ENCODE assay signal across 12 mouse cellular contexts in genomic region chr6:47279183-47279582, GRCm38 (mm10).
DNase-seq lines count a peak whose midpoint lies in the region; ATAC-seq and TF ChIP-seq lines count a peak whose summit lies in the region.
"Had no signal": no experiment of that assay in that cellular context is flagged by ENCODE, and none has a peak within 500 bp of the region (broad histone marks: within the 10 kb centered on the region; RNA-seq: fewer than 3 reads in every experiment).

No protein-coding gene starts in this region.

- peak; percentile 79 for DNase-seq in embryo, embryonic 10 days (ENCODE audit: low spot score)
- DNase-seq in embryo, embryonic 9.5 days (ENCODE audit: extremely low spot score): no peak
- no peak for DNase-seq in forebrain, postnatal 0 days
- peak; percentile 88 for DNase-seq in midbrain, embryonic 11.5 days (ENCODE audit: low spot score, missing footprints)
- peak; percentile 63 for DNase-seq in retina, postnatal 1 day
- DNase-seq in left cerebral cortex, adult 2 months (ENCODE audit: extremely low spot score in 1 of 2, low spot score in 2 of 2): no peak
- no peak for DNase-seq in heart, postnatal 14 days
- DNase-seq: cerebellum, adult 11-12 months had no signal

- no peaks in the 10 kb centered on the region for H3K9me3 ChIP-seq in forebrain, postnatal 0 days (ENCODE audit: low read length)
- H3K9me3 ChIP-seq in midbrain, embryonic 11.5 days (ENCODE audit: control insufficient read depth, low read length): no peaks in the 10 kb centered on the region
- H3K9me3 ChIP-seq: embryonic facial prominence, embryonic 15.5 days; liver, embryonic 15.5 days had no signal

- no peak for TF ChIP-seq CTCF in forebrain, postnatal 0 days (IDR thresholded peaks at IDR 0.05; ENCODE audit: low read depth)
- no peak for TF ChIP-seq CTCF in left cerebral cortex, adult 2 months (IDR thresholded peaks at IDR 0.05)

- intact Hi-C loops in left cerebral cortex, adult 2 months (cut with DNase I): no loop called here
- intact Hi-C loops in heart, postnatal 14 days (cut with DNase I): no loop called here

- no peak overlapping the region for H3K4me2 ChIP-seq in forebrain, postnatal 0 days (ENCODE audit: low read depth)
- no peak overlapping the region for H3K4me2 ChIP-seq in midbrain, embryonic 11.5 days
- H3K4me2 ChIP-seq: embryonic facial prominence, embryonic 15.5 days; liver, embryonic 15.5 days had no signal

- peaks cover 27% of the 10 kb centered on the region for H3K4me1 ChIP-seq in forebrain, postnatal 0 days (ENCODE audit: insufficient read depth)
- peaks cover 12% of the 10 kb centered on the region for H3K4me1 ChIP-seq in midbrain, embryonic 11.5 days (ENCODE audit: control insufficient read depth, insufficient read depth, low read length)
- H3K4me1 ChIP-seq: embryonic facial prominence, embryonic 15.5 days; liver, embryonic 15.5 days had no signal

- H3K4me3 ChIP-seq in forebrain, postnatal 0 days (ENCODE audit: low read depth, low read length): no peak overlapping the region
- H3K4me3 ChIP-seq in midbrain, embryonic 11.5 days (ENCODE audit: low read depth, low read length): no peak overlapping the region
- H3K4me3 ChIP-seq in left cerebral cortex, adult 2 months: no peak overlapping the region
- H3K4me3 ChIP-seq: embryonic facial prominence, embryonic 15.5 days; liver, embryonic 15.5 days had no signal

- no peaks in the 10 kb centered on the region for H3K36me3 ChIP-seq in forebrain, postnatal 0 days (ENCODE audit: insufficient read depth)
- no peaks in the 10 kb centered on the region for H3K36me3 ChIP-seq in midbrain, embryonic 11.5 days (ENCODE audit: control insufficient read depth, insufficient read depth, low read length)
- H3K36me3 ChIP-seq: embryonic facial prominence, embryonic 15.5 days; liver, embryonic 15.5 days had no signal

- WGBS in forebrain, postnatal 0 days: 10% methylated on average over 1 of the region's 1 CpGs
- WGBS in midbrain, embryonic 11.5 days: 19% methylated on average over 1 of the region's 1 CpGs

- H3K9ac ChIP-seq in forebrain, postnatal 0 days: no peak overlapping the region
- no peak overlapping the region for H3K9ac ChIP-seq in midbrain, embryonic 11.5 days (ENCODE audit: low read length)
- H3K9ac ChIP-seq: embryonic facial prominence, embryonic 15.5 days; liver, embryonic 15.5 days had no signal

- peak; percentile 73; the same call in 1 of the 2 replicates for ATAC-seq in forebrain, postnatal 0 days
- ATAC-seq in midbrain, embryonic 11.5 days (ENCODE audit: low FRiP score): peak; percentile 86
- no peak for ATAC-seq in megakaryocyte progenitor cell, adult 5-6 weeks (replicated peaks; ENCODE audit: poor library complexity)
- ATAC-seq: intestine, postnatal 0 days had no signal

- H3K27me3 ChIP-seq in forebrain, postnatal 0 days (ENCODE audit: insufficient read depth, low read length): no peaks in the 10 kb centered on the region
- 0 out of 2 replicates have a peak, but pooled peaks cover 3% of the 10 kb centered on the region for H3K27me3 ChIP-seq in midbrain, embryonic 11.5 days (ENCODE audit: control insufficient read depth, insufficient read depth, low read length)
- H3K27me3 ChIP-seq: embryonic facial prominence, embryonic 15.5 days; liver, embryonic 15.5 days had no signal

- H3K27ac ChIP-seq in forebrain, postnatal 0 days (ENCODE audit: low read depth, low read length): no peak overlapping the region
- H3K27ac ChIP-seq in midbrain, embryonic 11.5 days (ENCODE audit: low read depth, low read length): no peak overlapping the region
- H3K27ac ChIP-seq in left cerebral cortex, adult 2 months: no peak overlapping the region
- H3K27ac ChIP-seq: embryonic facial prominence, embryonic 15.5 days; liver, embryonic 15.5 days had no signal

Comparison
In these comparisons a context has a peak if more than half of its experiments do, and no peak if none do; other contexts are left out.
1. DNase-seq: peak in embryo, embryonic 10 days (single experiment), midbrain, embryonic 11.5 days (single experiment) and retina, postnatal 1 day (single experiment); none in embryo, embryonic 9.5 days (single experiment), forebrain, postnatal 0 days (single experiment), left cerebral cortex, adult 2 months (0 of 2) and heart, postnatal 14 days (0 of 2).